Mouse (Mus musculus) thymus, adult 18-20 months (tissue): Measurements from ENCODE around the gene Dld.

ENCODE experiments used
- DNase-seq, 2 experiments: peaks; one replicate each; pipeline ENCODE4 v3.0.0; 2022; ENCODE audit warnings: mixed read lengths in 2 of 2

Dld gene

GRCm38 (mm10) chr12:31318409-31318963 lies 32.8 kb downstream of the Dld start:
- DNase-seq: no peak

DNA sequence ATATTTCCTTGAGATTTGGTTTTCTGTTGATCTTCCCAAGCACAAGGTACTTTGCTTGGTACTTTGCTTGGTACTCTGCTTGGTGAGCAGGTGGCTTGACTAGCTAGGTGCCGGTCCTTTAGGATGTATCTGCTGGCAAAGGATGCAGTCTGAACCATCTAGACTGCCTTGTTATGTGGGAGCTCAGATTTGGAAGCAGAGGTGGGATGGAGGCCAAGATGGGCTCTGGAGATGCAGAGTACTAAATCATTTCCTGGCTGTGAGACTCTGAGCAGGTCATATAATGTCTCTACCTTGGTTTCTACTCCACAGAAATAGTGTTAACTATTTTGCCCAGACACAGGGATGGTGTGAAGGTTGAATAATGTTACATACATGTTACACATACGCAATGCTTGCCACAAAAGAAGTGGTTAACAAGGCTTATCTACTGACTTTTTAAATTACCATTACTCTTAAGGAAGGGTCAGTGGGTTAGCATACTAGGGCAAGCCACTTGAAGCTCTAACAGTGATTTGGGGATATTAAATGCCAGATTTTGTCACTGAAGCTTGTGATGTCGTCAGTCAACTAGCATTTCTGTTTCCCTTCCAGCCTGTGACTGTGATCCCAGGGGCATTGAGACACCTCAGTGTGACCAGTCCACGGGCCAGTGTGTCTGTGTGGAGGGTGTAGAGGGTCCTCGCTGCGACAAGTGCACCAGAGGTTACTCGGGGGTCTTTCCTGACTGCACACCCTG lies 33.4 kb downstream of the Dld start:
- DNase-seq: no peak

GRCm38 (mm10) chr12:31315961-31316360 lies 35.3 kb downstream of the Dld start:
- no peak for DNase-seq

- DNase-seq: no peak
These were observed 36.9 kb downstream of the Dld start for GRCm38 (mm10) chr12:31314310-31314709.

DNA sequence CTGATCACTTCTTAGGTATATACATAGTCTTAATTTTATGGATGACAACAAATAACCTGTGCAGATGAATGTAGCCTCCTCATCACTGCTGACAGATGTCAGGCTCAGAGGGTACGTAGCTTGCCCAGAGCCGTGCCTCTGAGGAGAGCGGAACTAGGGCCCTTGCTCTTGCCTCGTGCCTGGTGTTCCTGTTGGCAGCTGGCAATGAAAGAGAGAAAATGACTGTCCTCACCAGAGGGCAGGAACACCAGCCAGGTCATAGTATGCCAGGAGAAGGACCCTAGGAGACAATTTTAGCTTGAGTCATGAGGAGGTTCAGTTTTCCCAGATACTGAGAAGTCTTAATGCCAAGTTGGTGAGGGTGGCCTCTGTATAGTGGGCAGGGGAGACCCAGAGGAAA lies 38.1 kb downstream of the Dld start:
- no peak for DNase-seq

DNA sequence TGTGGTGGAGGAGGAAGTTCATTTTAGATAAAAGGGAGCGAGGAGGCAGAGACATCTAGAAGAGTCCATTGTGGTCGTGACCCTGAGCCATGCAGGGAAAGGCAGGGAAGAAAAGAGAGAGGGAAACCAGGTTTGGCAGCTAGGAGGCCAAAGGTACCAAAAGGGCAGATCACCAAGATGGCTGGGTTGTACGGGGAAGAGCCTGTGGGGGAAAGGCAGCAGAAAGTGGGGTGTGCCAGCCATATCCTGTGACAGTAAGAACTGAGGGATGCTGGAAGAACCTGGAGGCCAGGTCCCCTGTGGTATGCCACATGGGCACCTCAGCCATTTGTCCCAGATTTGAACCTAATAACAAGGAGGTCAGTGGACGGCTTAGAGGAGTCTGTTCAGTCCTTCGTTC lies 39.0 kb downstream of the Dld start:
- no peak for DNase-seq

DNA sequence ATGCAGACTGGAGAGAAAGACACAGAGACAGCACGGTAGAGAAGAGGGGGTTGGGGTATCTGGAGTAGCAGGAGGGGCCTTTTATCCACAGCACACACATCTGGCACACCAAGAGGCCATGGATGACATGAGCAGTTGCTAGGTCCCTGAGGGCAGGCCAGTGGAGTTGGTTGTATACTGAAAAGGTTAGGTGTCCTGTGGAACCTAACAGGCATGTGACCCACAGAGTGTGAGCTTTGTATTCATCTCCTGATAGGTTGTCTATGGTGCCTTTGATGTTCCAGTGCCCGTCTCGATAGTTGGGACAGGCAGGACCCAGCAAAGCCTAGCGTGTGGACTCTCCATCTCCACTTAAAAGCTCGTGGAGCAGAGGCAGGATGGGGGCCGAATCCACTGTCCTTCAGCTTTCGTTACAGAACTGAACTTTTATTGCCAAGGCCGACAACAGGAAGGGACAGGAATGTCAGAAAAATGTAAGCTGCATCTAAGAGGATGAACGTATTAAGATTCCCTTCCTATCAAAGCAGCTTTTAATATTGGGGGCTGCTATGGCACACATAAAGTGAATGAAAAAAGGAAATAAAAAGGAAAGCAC lies 39.5 kb downstream of the Dld start:
- DNase-seq: no peak

DNA sequence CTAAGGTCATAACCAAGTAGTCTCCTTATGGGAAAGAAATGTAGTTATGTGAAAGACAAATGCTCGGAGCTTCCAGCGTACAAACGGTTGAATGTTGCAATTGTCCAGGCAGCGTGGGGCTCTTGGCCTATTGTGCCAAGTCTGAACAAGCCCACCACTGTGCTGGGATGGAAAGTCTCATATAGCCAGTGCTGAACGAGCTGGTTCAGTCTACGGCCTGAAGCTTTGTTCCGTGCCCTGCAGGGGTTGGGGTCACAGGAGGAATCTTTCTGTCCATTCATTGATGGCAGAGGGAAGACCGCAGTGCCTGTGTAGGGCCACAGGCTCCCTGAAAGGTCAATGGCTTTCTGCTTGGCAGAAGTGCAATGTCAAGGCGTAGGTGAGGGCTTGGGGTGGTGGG lies 40.6 kb downstream of the Dld start:
- DNase-seq: no peak

DNA sequence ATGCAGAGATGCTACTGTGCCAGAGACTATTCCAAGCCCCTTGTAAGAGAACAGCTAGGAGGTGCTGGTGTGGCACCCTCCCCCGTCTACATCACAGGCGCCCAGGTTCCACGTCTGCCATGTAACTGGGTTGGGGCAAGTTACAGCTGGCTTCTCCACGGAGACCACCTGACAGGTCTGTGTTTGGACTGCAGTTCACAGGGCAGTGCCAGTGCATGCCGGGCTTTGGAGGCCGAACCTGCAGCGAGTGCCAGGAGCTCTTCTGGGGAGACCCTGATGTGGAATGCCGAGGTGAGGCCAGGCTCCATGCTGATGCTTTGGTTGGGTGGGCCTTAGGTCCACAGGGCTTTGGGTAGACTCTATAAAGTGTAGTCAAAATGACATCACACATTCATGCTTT lies 43.5 kb downstream of the Dld start:
- DNase-seq: no peak

DNA sequence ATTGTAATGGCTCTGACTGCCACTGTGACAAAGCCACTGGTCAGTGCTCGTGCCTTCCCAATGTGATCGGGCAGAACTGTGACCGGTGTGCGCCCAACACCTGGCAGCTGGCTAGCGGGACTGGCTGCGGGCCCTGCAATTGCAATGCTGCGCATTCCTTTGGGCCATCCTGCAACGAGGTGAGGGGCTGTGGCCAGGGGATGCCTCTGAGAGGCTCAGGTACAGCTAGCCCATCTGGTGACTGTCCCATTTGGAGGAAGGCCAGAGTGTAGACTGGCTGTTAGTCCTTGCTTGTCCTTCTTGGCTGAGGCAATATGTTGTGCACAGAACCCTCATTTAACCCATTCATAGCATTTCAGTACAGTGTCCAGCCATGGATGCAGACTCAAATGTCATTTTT lies 44.2 kb downstream of the Dld start:
- DNase-seq: no peak

DNA sequence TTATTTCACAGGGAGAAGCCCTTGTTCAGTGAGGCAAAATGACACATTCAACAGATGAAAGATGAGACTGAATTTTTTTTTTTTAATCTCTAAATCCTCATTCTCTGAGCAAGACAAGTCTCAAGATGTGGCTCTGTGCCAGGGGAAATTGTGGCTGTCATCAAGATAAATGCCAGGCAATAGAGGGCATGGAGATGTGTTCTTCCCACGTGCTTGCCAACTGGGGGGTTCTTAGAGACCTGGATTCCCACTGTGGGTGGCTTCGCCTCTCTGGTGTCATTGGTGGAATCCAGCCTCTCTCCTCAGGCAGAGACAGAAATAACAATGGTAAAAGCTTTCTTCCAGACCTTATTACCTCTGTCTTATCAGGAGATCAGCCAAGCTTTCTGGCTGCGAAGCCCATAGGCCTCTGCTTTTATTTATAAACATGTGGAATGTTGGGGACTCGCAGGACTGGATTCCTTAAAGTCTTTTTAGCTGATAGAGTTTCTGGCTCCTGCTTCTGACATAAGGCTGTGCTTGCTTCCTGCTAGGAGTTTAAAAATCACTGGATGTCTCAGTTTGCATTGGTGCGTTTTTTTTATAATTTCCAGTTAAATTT lies 45.1 kb downstream of the Dld start:
- no peak for DNase-seq

GRCm38 (mm10) chr12:31302766-31303511 lies 48.3 kb downstream of the Dld start:
- no peak for DNase-seq

DNA sequence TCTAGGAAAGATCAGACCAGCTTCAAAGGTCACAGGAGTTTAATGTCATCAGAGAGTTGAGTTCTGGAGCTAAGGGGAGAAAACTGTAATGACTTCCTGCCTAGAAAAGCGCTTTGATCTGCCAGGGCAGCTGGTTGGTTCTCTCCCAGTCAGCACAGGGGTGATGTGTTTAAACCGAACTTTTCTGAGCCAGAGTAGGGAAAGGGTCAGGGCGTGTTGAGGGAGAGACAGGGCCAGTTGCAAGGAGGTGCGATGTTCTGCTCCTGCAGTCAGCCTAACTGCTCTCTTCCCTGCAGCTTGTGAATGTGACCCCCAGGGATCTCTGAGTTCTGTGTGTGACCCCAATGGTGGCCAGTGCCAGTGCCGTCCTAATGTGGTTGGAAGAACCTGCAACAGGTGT lies 49.0 kb downstream of the Dld start:
- no peak for DNase-seq

- no peak for DNase-seq
These were observed 51.0 kb downstream of the Dld start for GRCm38 (mm10) chr12:31300276-31300675.

DNA sequence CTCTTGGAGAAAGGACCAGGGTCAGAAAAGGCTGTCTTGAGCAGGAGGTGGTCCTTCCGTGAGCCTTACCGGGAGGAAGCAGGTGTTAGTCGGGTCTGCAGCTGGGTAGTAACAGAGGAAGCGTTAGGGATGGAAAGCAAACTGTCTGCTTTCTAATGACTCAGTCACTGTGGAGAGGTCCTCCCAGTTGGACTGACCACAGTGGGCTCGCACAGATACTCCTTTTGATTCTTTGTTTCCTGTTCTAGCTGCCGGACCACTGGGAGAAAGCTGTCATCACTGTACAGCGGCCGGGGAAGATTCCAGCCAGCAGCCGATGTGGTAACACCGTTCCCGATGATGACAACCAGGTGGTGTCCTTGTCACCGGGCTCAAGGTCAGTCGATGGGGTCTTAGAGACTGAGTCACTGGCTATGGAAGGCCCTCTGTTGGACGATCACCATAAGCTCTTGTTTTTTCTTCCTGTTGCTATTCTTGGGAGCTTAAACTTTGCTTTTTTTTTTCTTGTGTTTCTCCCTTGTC lies 51.5 kb downstream of the Dld start:
- DNase-seq: no peak

DNA sequence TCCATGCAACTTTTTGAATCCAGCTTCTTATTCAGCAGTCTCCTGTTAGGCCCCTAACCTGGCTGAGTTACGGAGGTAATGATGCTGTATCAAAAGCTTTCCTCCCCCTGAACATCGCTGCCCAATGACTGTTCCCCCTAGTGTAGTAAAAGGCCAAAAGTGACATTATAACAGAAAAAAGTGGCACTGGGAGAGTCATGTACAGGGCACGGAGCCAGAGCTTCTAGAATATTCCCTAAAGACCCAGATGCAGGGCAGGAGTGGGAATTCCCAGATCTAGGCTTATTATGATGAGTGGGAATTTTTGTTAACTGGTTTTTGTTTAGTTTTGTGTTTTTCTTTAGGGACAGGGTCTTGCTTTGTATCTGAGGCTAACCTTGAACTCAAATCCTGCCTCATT lies 52.1 kb downstream of the Dld start:
- DNase-seq: no peak

DNA sequence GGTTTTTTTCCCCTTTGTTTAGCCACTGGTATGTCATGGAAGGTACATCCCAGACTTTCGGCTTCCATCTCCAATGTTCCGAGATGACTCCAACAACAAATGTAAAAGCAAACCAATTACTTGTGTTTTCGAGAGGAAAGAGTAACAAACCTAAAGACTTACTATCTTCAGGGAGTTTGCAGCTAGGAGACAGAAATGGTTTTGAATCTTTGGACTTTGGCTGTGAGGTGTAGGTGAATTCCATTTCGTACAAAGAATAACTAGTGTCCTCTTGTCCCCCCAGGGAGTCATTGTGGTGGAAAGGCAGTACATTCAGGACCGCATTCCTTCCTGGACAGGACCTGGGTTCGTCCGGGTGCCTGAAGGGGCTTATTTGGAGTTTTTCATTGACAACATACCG lies 52.7 kb downstream of the Dld start:
- no peak for DNase-seq

- no peak for DNase-seq
These were observed 53.1 kb downstream of the Dld start for GRCm38 (mm10) chr12:31298122-31298521.

GRCm38 (mm10) chr12:31296097-31296496 lies 55.2 kb downstream of the Dld start:
- DNase-seq: no peak

DNA sequence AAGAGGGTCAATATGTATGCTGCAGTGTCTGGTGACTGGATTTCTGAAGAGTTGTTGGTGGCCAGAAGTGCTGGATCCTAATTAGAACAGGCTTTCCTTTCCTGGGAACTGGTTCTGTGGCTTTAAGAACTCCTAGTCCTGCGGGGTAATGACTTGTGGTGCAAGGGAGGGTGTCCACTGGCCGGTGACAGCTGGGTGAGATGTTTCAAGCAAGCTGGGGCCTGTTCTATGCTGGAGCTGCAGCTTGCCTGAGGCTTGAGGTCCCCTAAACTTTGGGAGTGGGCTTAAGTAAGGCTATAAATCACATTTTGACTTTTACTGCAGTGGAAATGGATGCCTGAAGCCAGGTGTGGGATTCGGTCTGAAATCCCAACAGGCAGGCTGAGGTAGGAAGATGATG lies 55.7 kb downstream of the Dld start:
- DNase-seq: no peak

DNA sequence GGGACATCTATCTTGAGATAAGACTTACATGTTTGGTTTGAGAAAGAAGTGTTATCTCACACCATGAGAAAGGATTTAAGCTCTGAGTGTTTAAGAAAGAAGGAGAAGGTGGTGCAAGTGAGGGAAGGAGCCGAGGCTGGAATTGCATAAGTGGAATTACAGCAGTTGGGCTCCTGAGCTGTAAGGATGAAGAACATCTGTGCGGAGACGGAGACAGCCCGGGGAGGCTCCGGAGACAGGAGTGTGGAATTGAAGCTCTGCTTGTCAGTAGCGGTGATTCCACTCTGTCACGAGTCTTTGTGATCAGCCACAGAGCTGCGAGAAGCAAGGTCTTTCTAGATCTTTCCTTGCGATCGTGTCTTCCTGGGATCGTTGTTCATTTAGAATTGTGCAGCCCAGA lies 56.3 kb downstream of the Dld start:
- no peak for DNase-seq

- no peak for DNase-seq
These were observed 56.7 kb downstream of the Dld start for GRCm38 (mm10) chr12:31294526-31294925.
